ENCODE assay signal across 9 mouse cellular contexts in the genomic region with DNA sequence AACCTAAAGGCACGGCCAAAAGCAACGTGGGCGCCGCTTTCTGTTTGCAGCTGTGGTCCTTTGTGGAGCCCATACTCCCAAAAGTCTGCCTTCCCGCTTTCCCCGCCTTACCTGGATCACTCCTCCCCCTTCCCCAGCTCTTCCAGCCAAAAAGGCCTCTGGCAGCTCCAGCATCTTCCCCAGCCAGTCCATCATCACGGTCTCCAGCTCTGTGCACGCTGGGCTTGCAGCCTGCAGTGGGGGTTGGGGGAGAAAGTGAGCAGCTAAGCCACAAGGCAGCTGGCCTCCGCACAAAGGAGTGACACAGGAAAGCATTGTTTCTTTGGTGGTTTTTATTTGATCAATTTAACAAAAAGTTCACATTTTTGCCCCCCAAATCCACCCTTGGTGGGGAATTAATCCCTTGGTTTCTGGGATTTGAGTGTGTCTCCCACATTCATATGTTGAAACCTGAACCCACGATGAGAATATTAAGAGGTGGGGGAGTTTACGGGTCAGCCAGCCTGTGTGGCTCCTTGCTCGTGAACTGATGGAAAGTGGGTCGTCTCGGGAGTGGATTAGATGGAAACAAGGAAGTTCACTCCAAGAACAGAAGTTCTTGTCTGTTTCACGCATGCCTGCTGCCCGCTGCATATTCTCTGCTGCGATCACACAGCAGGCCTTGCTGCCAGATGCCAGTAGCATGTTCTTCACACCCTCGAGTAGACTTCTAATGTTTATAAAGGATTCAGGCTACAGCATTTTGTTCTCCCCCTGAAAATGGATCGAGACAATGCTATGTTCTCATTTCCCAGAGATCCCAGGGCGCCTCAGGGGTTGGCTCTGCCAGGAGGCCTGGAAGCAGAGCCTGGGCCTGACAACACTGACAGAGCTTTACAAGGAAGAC. TPM values are rescaled to one million over a fixed set of nuclear protein-coding genes. Genes with fewer than 3 reads are reported as not detected.
A peak's percentile ranks its signal among the peaks of the same experiment; 100 is the strongest.
DNase-seq lines count a peak whose midpoint lies in the region; TF ChIP-seq lines count a peak whose summit lies in the region.
"Had no signal": no experiment of that assay in that cellular context is flagged by ENCODE, and none has a peak within 500 bp of the region (broad histone marks: within the 10 kb centered on the region; RNA-seq: fewer than 3 reads in every experiment).

No protein-coding gene starts in this region.

- 59% methylated on average over 20 of the region's 20 CpGs for WGBS in thymus, adult 2 months

- no peak overlapping the region for H3K27ac ChIP-seq in thymus, adult 2 months (ENCODE audit: control insufficient read depth, insufficient read depth, low read length)
- H3K27ac ChIP-seq: liver, embryonic 14.5 days had no signal

- peaks cover 18% of the 10 kb centered on the region for H3K4me1 ChIP-seq in thymus, adult 2 months (replicated peaks; ENCODE audit: control insufficient read depth, insufficient read depth, low read length)

- peak overlapping the region; percentile 10; the same call in 1 of the 2 replicates for H3K4me3 ChIP-seq in thymus, adult 2 months (ENCODE audit: control insufficient read depth, insufficient read depth, low read length)

- H3K27me3 ChIP-seq in thymus, adult 2 months (ENCODE audit: control insufficient read depth, insufficient read depth, low read length): no peaks in the 10 kb centered on the region

- no peak for TF ChIP-seq POLR2A in thymus, adult 2 months (IDR thresholded peaks at IDR 0.05; ENCODE audit: control insufficient read depth, extremely low read depth, insufficient read depth, low read length, poor library complexity)

- H3K36me3 ChIP-seq in thymus, adult 2 months (ENCODE audit: control insufficient read depth, insufficient read depth, low read length): no peaks in the 10 kb centered on the region

- TF ChIP-seq CTCF in thymus, adult 2 months (IDR thresholded peaks at IDR 0.05; ENCODE audit: borderline replicate concordance, control insufficient read depth, extremely low read depth, insufficient read depth, low read length, poor library complexity): no peak

- intact Hi-C loops in heart, postnatal 36 days (cut with DNase I): no loop called here

- DNase-seq in adrenal gland, postnatal 14 days: peak; percentile 18
- DNase-seq in adrenal gland, postnatal 25 days: no peak
- DNase-seq in thymus, adult 2 months: no peak
- no peak for DNase-seq in thymus, adult 18-20 months
- DNase-seq in heart, postnatal 36 days: peak; percentile 55 to 63
- peak; percentile 37 for DNase-seq in lung, postnatal 25 days (ENCODE audit: low spot score)
- no peak for DNase-seq in spleen, adult 12 weeks (ENCODE audit: low spot score)
- no peak for DNase-seq in ovary, postnatal 14 days (ENCODE audit: low spot score)

RNA-seq across cellular contexts. Expression of gene Ddc, which starts 24.7 kb away (rescaled TPM):
- 66.4 and 68.7 TPM in 2 replicates for total RNA-seq in adrenal gland, postnatal 14 days (2021)
- 45.0 and 70.3 TPM in 2 replicates for total RNA-seq in adrenal gland, postnatal 25 days (2021)
- 0.78 and 1.0 TPM in 2 replicates for polyA plus RNA-seq in thymus, adult 2 months (2012; rRNA removed)
- 1 to 10 TPM; 2.1 to 2.4 TPM for total RNA-seq in heart, postnatal 36 days (2021)

Comparison
In these comparisons a context has a peak if more than half of its experiments do, and no peak if none do; other contexts are left out.
1. DNase-seq: peak in adrenal gland, postnatal 14 days (single experiment), heart, postnatal 36 days (2 of 2) and lung, postnatal 25 days (single experiment); none in adrenal gland, postnatal 25 days (single experiment), thymus, adult 2 months (single experiment), thymus, adult 18-20 months (0 of 2), spleen, adult 12 weeks (single experiment) and ovary, postnatal 14 days (single experiment).
2. RNA of gene Ddc, which starts 24.7 kb away (total RNA-seq): 45.0 to 70.3 TPM in adrenal gland, postnatal 25 days and 66.4 to 68.7 TPM in adrenal gland, postnatal 14 days; 2.1 to 2.4 TPM in heart, postnatal 36 days; every median in the first group is over 10 times any median in the second.